10 mouse cellular contexts compared by ENCODE assay signal in the genomic region with DNA sequence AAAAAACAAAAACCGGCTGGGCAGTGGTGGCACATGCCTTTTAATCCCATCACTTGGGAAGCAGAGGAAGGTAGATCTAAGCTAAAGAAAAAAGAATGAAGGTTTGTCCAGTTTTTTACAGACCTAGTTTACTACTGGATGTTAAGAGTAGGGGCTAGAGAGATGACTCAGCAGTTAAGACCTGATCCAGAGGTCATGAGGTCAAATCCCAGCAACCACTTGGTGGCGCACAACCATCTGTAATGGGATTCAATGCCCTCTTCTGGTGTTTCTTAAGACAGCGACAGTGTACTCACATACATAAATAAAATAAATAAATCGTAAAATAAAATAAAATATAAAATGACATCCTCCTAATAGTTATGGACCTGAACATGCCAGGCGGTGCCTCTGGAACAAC. TPM values are rescaled to one million over a fixed set of nuclear protein-coding genes. Genes with fewer than 3 reads are reported as not detected.
DNase-seq lines count a peak whose midpoint lies in the region; ATAC-seq and TF ChIP-seq lines count a peak whose summit lies in the region.
"Had no signal": no experiment of that assay in that cellular context is flagged by ENCODE, and none has a peak within 500 bp of the region (broad histone marks: within the 10 kb centered on the region; RNA-seq: fewer than 3 reads in every experiment).

No protein-coding gene starts in this region.

- peak; percentile 36 for DNase-seq in hindbrain, embryonic 14.5 days (ENCODE audit: low spot score)
- DNase-seq in CH12.LX (ENCODE audit: extremely low read depth) = peak; percentile 67
- DNase-seq in adrenal gland, postnatal 14 days = peak; percentile 57
- DNase-seq in embryonic facial prominence, embryonic 14.5 days (ENCODE audit: low spot score) = peak; percentile 18
- DNase-seq in liver, embryonic 14.5 days (ENCODE audit: low read depth in 3 of 3, low spot score in 3 of 3) = peak in 2 of 3 experiments; percentile 7 to 12
- DNase-seq in thymus, postnatal 14 days = peak; percentile 64

- TF ChIP-seq RAD21 in CH12.LX (IDR thresholded peaks at IDR 0.05; ENCODE audit: low read depth, low read length) = peak; percentile 71

- no peaks in the 10 kb centered on the region for H3K27me3 ChIP-seq in hindbrain, embryonic 14.5 days (ENCODE audit: control insufficient read depth, insufficient read depth, low read length)
- no peaks in the 10 kb centered on the region for H3K27me3 ChIP-seq in hindbrain, embryonic 16.5 days (replicated peaks; ENCODE audit: control insufficient read depth, insufficient read depth, low read length)
- no peaks in the 10 kb centered on the region for H3K27me3 ChIP-seq in CH12.LX (replicated peaks)
- H3K27me3 ChIP-seq in embryonic facial prominence, embryonic 14.5 days (replicated peaks; ENCODE audit: control insufficient read depth, insufficient read depth, low read length) = no peaks in the 10 kb centered on the region
- no peaks in the 10 kb centered on the region for H3K27me3 ChIP-seq in liver, embryonic 14.5 days (ENCODE audit: control insufficient read depth, insufficient read depth, low read length)
- H3K27me3 ChIP-seq: liver, embryonic 15.5 days; stomach, embryonic 15.5 days had no signal

- no peak for TF ChIP-seq POLR2A in CH12.LX (IDR thresholded peaks at IDR 0.05; ENCODE audit: low read depth, low read length)

- H3K9ac ChIP-seq in hindbrain, embryonic 14.5 days = no peak overlapping the region
- H3K9ac ChIP-seq in hindbrain, embryonic 16.5 days (ENCODE audit: low read depth, low read length) = no peak overlapping the region
- H3K9ac ChIP-seq in CH12.LX (ENCODE audit: insufficient read depth, low read depth) = no peak overlapping the region
- no peak overlapping the region for H3K9ac ChIP-seq in embryonic facial prominence, embryonic 14.5 days (ENCODE audit: low read depth, low read length)
- no peak overlapping the region for H3K9ac ChIP-seq in liver, embryonic 14.5 days (replicated peaks)
- H3K9ac ChIP-seq: liver, embryonic 15.5 days; stomach, embryonic 15.5 days had no signal

- WGBS in hindbrain, embryonic 14.5 days = 68% methylated on average over 5 of the region's 5 CpGs
- WGBS in hindbrain, embryonic 16.5 days = 71% methylated on average over 5 of the region's 5 CpGs
- WGBS in embryonic facial prominence, embryonic 14.5 days = 70% methylated on average over 5 of the region's 5 CpGs
- WGBS in liver, embryonic 14.5 days (ENCODE audit: insufficient replicate concordance) = 65% methylated on average over 5 of the region's 5 CpGs

- ATAC-seq in hindbrain, embryonic 14.5 days (ENCODE audit: low FRiP score) = no peak
- ATAC-seq in hindbrain, embryonic 16.5 days = no peak
- no peak for ATAC-seq in embryonic facial prominence, embryonic 14.5 days (ENCODE audit: low read depth)
- ATAC-seq in liver, embryonic 14.5 days (ENCODE audit: insufficient read depth) = no peak
- no peak for ATAC-seq in frontal cortex, adult (ENCODE audit: low TSS enrichment)

- H3K27ac ChIP-seq in hindbrain, embryonic 14.5 days = no peak overlapping the region
- H3K27ac ChIP-seq in hindbrain, embryonic 16.5 days (ENCODE audit: low read depth, low read length) = no peak overlapping the region
- no peak overlapping the region for H3K27ac ChIP-seq in CH12.LX (ENCODE audit: insufficient read depth, low read depth)
- H3K27ac ChIP-seq in embryonic facial prominence, embryonic 14.5 days (replicated peaks; ENCODE audit: low read depth, low read length) = no peak overlapping the region
- H3K27ac ChIP-seq in liver, embryonic 14.5 days = no peak overlapping the region
- H3K27ac ChIP-seq: liver, embryonic 15.5 days; stomach, embryonic 15.5 days had no signal

- no peak for TF ChIP-seq EP300 in CH12.LX (IDR thresholded peaks at IDR 0.05; ENCODE audit: low read length)
- no peak for TF ChIP-seq EP300 in liver, embryonic 14.5 days (IDR thresholded peaks at IDR 0.05; ENCODE audit: low read depth)

- peak; percentile 26 to 95 for TF ChIP-seq CTCF in CH12.LX (conservative IDR thresholded peaks at IDR 0.05 in 1 of 2, IDR thresholded peaks at IDR 0.05 in 1 of 2; ENCODE audit: low read depth in 2 of 2, low read length in 2 of 2)
- TF ChIP-seq CTCF in liver, embryonic 14.5 days (IDR thresholded peaks at IDR 0.05; ENCODE audit: low read depth) = peak; percentile 47

- no peaks in the 10 kb centered on the region for H3K9me3 ChIP-seq in hindbrain, embryonic 14.5 days (ENCODE audit: control insufficient read depth, low read length)
- H3K9me3 ChIP-seq in hindbrain, embryonic 16.5 days (ENCODE audit: control insufficient read depth, low read length) = no peaks in the 10 kb centered on the region
- H3K9me3 ChIP-seq in CH12.LX (replicated peaks; ENCODE audit: low read length) = no peaks in the 10 kb centered on the region
- no peaks in the 10 kb centered on the region for H3K9me3 ChIP-seq in embryonic facial prominence, embryonic 14.5 days (ENCODE audit: control insufficient read depth, low read length)
- H3K9me3 ChIP-seq in liver, embryonic 14.5 days (ENCODE audit: control insufficient read depth, low read length) = no peaks in the 10 kb centered on the region
- H3K9me3 ChIP-seq: liver, embryonic 15.5 days; stomach, embryonic 15.5 days had no signal

- H3K79me2 ChIP-seq in CH12.LX (replicated peaks; ENCODE audit: control insufficient read depth, extremely low read depth, insufficient read depth, poor library complexity, severe bottlenecking) = no peaks in the 10 kb centered on the region

- no peak overlapping the region for H3K4me3 ChIP-seq in hindbrain, embryonic 14.5 days (replicated peaks; ENCODE audit: low read length)
- H3K4me3 ChIP-seq in hindbrain, embryonic 16.5 days (ENCODE audit: low read length) = no peak overlapping the region
- no peak overlapping the region for H3K4me3 ChIP-seq in CH12.LX (replicated peaks in 1 of 3; ENCODE audit: low read depth in 2 of 3, low read length in 2 of 3, poor library complexity in 1 of 3)
- no peak overlapping the region for H3K4me3 ChIP-seq in embryonic facial prominence, embryonic 14.5 days (ENCODE audit: low read depth, low read length)
- no peak overlapping the region for H3K4me3 ChIP-seq in liver, embryonic 14.5 days (ENCODE audit: insufficient read depth in 1 of 2, low read depth in 2 of 2, low read length in 2 of 2)
- H3K4me3 ChIP-seq: liver, embryonic 15.5 days; stomach, embryonic 15.5 days had no signal

- H3K4me1 ChIP-seq in hindbrain, embryonic 14.5 days (replicated peaks; ENCODE audit: control insufficient read depth, insufficient read depth, low read length) = no peaks in the 10 kb centered on the region
- H3K4me1 ChIP-seq in hindbrain, embryonic 16.5 days (ENCODE audit: control insufficient read depth, insufficient read depth, low read depth, low read length) = no peaks in the 10 kb centered on the region
- H3K4me1 ChIP-seq in CH12.LX (ENCODE audit: control insufficient read depth in 1 of 2, insufficient read depth in 2 of 2) = 0 out of 4 replicates have a peak, but pooled peaks cover 0 to 2% of the 10 kb centered on the region in 2 experiments
- H3K4me1 ChIP-seq in embryonic facial prominence, embryonic 14.5 days (ENCODE audit: control insufficient read depth, insufficient read depth, low read length) = no peaks in the 10 kb centered on the region
- H3K4me1 ChIP-seq in liver, embryonic 14.5 days (replicated peaks; ENCODE audit: control insufficient read depth in 2 of 2, insufficient read depth in 2 of 2, low read length in 1 of 2) = no peaks in the 10 kb centered on the region
- H3K4me1 ChIP-seq: liver, embryonic 15.5 days; stomach, embryonic 15.5 days had no signal

- H3K4me2 ChIP-seq in hindbrain, embryonic 14.5 days (replicated peaks) = no peak overlapping the region
- no peak overlapping the region for H3K4me2 ChIP-seq in hindbrain, embryonic 16.5 days (ENCODE audit: low read length)
- H3K4me2 ChIP-seq in CH12.LX (ENCODE audit: insufficient read depth, low read depth, poor library complexity, severe bottlenecking) = no peak overlapping the region
- H3K4me2 ChIP-seq in embryonic facial prominence, embryonic 14.5 days (ENCODE audit: low read depth, low read length) = no peak overlapping the region
- no peak overlapping the region for H3K4me2 ChIP-seq in liver, embryonic 14.5 days (ENCODE audit: low read depth)
- H3K4me2 ChIP-seq: liver, embryonic 15.5 days; stomach, embryonic 15.5 days had no signal

- dilution Hi-C loops in CH12.LX (cut with MboI; ENCODE audit: extremely low pct_ligation_motif_present, extremely low pct_unique_long_range_greater_than_20kb, low sequenced_read_pairs) = no loop called here

- in situ Hi-C loops in CH12.LX (cut with MboI; ENCODE audit: low pct_ligation_motif_present, low pct_unique_long_range_greater_than_20kb, low sequenced_read_pairs) = loop anchor here (25.0 kb wide), 1 partner anchor 293 kb away; no protein-coding TSS in a partner anchor

- peaks cover 95% of the 10 kb centered on the region for H3K36me3 ChIP-seq in hindbrain, embryonic 14.5 days (replicated peaks; ENCODE audit: control insufficient read depth, insufficient read depth)
- peaks cover 40% of the 10 kb centered on the region for H3K36me3 ChIP-seq in hindbrain, embryonic 16.5 days (ENCODE audit: control insufficient read depth, insufficient read depth, low read length)
- peaks cover 2% of the 10 kb centered on the region in 2 experiments for H3K36me3 ChIP-seq in CH12.LX (replicated peaks in 1 of 2; ENCODE audit: control insufficient read depth in 1 of 2, insufficient read depth in 1 of 2, low read length in 1 of 2)
- H3K36me3 ChIP-seq in embryonic facial prominence, embryonic 14.5 days (ENCODE audit: control insufficient read depth, insufficient read depth, low read length) = peaks cover 96% of the 10 kb centered on the region
- H3K36me3 ChIP-seq in liver, embryonic 14.5 days (replicated peaks; ENCODE audit: control insufficient read depth, insufficient read depth, low read depth) = peaks cover 9% of the 10 kb centered on the region

RNA-seq across cellular contexts. Expression of a gene that starts 38.2 kb away (rescaled TPM):
- polyA plus RNA-seq in hindbrain, embryonic 14.5 days (2014; fragmentation: Nextera tagmentation; extraction: Ambion mirVana) = 316 and 319 TPM in 2 replicates
- polyA plus RNA-seq in hindbrain, embryonic 16.5 days (2015; fragmentation: Nextera tagmentation; extraction: Ambion mirVana) = 208 and 216 TPM in 2 replicates
- total RNA-seq in CH12.LX (2012; rRNA removed) = 7.1 and 8.1 TPM in 2 replicates
- total RNA-seq in CH12.LX (2014; rRNA removed) = 4.3 and 4.4 TPM in 2 replicates
- 3.4 and 4.4 TPM in 2 replicates for polyA plus RNA-seq in CH12.LX (2012; ENCODE audit: insufficient read length, low read depth)
- total RNA-seq in adrenal gland, postnatal 14 days (2021) = 70.4 and 74.8 TPM in 2 replicates
- polyA plus RNA-seq in embryonic facial prominence, embryonic 14.5 days (2014; fragmentation: Nextera tagmentation; extraction: Ambion mirVana) = 107 and 108 TPM in 2 replicates
- polyA plus RNA-seq in liver, embryonic 14.5 days (2012; rRNA removed) = 4.8 and 7.3 TPM in 2 replicates
- polyA plus RNA-seq in liver, embryonic 14.5 days (2014; fragmentation: Nextera tagmentation; extraction: Ambion mirVana) = 12.3 and 14.3 TPM in 2 replicates

RNA-seq across cellular contexts. Expression of a gene that starts 53.3 kb away (rescaled TPM):
- polyA plus RNA-seq in hindbrain, embryonic 14.5 days (2014; fragmentation: Nextera tagmentation; extraction: Ambion mirVana) = 62.1 and 67.7 TPM in 2 replicates
- 60.3 and 64.2 TPM in 2 replicates for polyA plus RNA-seq in hindbrain, embryonic 16.5 days (2015; fragmentation: Nextera tagmentation; extraction: Ambion mirVana)
- 134 and 146 TPM in 2 replicates for total RNA-seq in CH12.LX (2012; rRNA removed)
- total RNA-seq in CH12.LX (2014; rRNA removed) = 250 and 256 TPM in 2 replicates
- 198 and 220 TPM in 2 replicates for polyA plus RNA-seq in CH12.LX (2012; ENCODE audit: insufficient read length, low read depth)
- 35.4 and 38.8 TPM in 2 replicates for total RNA-seq in adrenal gland, postnatal 14 days (2021)
- polyA plus RNA-seq in embryonic facial prominence, embryonic 14.5 days (2014; fragmentation: Nextera tagmentation; extraction: Ambion mirVana) = 79.2 and 79.3 TPM in 2 replicates
- polyA plus RNA-seq in liver, embryonic 14.5 days (2012; rRNA removed) = 19.9 and 28.9 TPM in 2 replicates
- 43.7 and 49.5 TPM in 2 replicates for polyA plus RNA-seq in liver, embryonic 14.5 days (2014; fragmentation: Nextera tagmentation; extraction: Ambion mirVana)

Comparison
In these comparisons a context has a peak if more than half of its experiments do, and no peak if none do; other contexts are left out.
1. DNase-seq: peak in every context shown above with its lines; median percentile 67 in CH12.LX; 64 in thymus, postnatal 14 days; 57 in adrenal gland, postnatal 14 days; 36 in hindbrain, embryonic 14.5 days; 18 in embryonic facial prominence, embryonic 14.5 days; 10 in liver, embryonic 14.5 days.